Mouse (Mus musculus): ENCODE results near the gene Asb1. TPM values are rescaled to one million over a fixed set of nuclear protein-coding genes. Genes with fewer than 3 reads are reported as not detected.
A peak's percentile ranks its signal among the peaks of the same experiment; 100 is the strongest.

The Asb1 gene
- polyA plus RNA-seq, 1 experiment from 2014 or later: 2.6 TPM

DNA sequence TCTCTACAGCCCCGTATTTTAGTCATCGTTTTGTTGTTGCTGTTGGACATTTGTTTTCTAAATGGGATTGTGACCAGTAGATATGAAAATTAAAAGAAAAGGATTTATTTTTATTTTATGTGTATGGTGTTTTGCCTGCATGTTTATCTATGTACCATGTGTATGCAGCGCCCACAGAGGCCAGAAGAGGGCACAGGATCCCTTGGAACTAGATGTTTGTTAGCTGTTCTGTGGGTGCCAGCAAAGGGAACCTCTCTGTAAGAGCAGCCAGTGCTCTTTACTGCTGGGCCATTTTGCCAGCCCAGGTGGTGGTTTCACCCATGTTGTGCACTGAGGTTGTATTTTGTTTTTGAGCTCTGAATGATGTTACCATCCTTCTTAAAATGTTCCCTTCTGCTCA is 33.9 kb downstream of the Asb1 start:
- no peak overlapping the region for H3K27ac ChIP-seq (ENCODE audit: low read depth, low read length)
- H3K9ac ChIP-seq (ENCODE audit: low read depth, low read length): no peak overlapping the region
- no peaks in the 10 kb centered on the region for H3K9me3 ChIP-seq (ENCODE audit: control insufficient read depth)
- H3K4me2 ChIP-seq (replicated peaks; ENCODE audit: low read depth): no peak overlapping the region
- no peak overlapping the region for H3K4me3 ChIP-seq (ENCODE audit: low read depth, low read length)
- no peaks in the 10 kb centered on the region for H3K4me1 ChIP-seq (replicated peaks; ENCODE audit: control insufficient read depth, insufficient read depth, low read length)
- H3K36me3 ChIP-seq (ENCODE audit: control insufficient read depth, insufficient read depth): no peaks in the 10 kb centered on the region
- ATAC-seq: no peak
- 67% methylated on average over 3 of the region's 3 CpGs for WGBS
- no peaks in the 10 kb centered on the region for H3K27me3 ChIP-seq (replicated peaks; ENCODE audit: control insufficient read depth, insufficient read depth, low read length)
- TF ChIP-seq CTCF (IDR thresholded peaks at IDR 0.05; ENCODE audit: low read depth): peak; percentile 83

DNA sequence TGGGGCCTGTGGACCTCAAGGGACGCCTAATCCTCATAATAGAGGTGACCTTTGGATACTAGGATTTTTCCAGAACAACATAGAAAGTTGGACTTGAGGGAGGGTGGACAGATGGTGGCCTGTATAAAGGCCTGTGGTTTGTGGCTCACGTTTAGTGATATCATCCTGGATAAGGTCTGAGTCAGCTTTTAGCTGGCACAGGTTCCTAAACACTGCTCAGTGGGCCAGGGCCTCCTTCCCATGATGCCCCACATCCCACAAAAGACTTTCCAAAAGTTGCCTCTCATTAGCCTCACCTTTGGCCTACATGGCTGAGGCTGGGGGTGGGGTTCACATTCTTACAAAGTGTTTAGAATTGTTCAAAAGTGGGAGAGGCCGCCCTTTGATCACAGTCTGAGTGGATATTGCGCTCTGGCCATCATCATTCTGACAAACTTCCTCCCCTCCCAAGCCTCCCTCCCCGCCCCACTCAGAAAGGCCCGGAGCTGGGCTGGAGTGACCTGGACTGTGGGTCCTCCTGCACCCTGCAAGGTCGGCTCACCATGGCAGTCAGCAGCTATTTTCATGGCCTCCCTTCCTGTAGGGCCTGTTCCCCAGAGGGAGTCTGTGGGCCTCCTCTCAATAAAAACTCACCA is 37.7 kb downstream of the Asb1 start:
- Histone ChIP-seq H3K9me3 (ENCODE audit: control insufficient read depth) (no peaks in the 10 kb centered on the region), H3K4me3 (ENCODE audit: low read depth, low read length) (no peak overlapping the region), H3K27me3 (replicated peaks; ENCODE audit: control insufficient read depth, insufficient read depth, low read length) (no peaks in the 10 kb centered on the region), H3K36me3 (ENCODE audit: control insufficient read depth, insufficient read depth) (no peaks in the 10 kb centered on the region), H3K27ac (ENCODE audit: low read depth, low read length) (no peak overlapping the region), H3K4me1 (replicated peaks; ENCODE audit: control insufficient read depth, insufficient read depth, low read length) (no peaks in the 10 kb centered on the region), H3K9ac (ENCODE audit: low read depth, low read length) (no peak overlapping the region), H3K4me2 (replicated peaks; ENCODE audit: low read depth) (no peak overlapping the region; the same call in 1 of the 2 replicates)
- WGBS: 23% methylated on average over 7 of the region's 7 CpGs
- peak; percentile 76 for ATAC-seq
- TF ChIP-seq CTCF (IDR thresholded peaks at IDR 0.05; ENCODE audit: low read depth): no peak

DNA sequence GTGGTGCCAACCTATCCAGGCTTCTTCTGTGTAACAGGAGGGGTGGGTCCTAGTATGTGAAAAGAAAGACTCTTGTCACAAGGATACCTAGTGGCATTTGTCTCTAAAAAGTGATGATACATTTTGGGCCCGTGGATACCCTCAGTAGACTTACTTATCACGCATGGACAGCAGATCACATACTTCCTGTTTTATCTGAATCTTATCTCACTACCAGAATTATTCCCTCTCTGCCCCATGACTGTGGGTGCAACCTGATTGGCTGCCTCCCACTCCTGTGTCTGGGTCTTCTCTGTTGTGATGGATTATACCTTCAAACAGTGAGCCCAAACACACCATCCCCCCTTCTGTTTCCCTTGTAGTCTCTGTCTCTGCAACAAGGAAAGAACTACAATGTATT is 40.2 kb downstream of the Asb1 start:
- no peaks in the 10 kb centered on the region for H3K36me3 ChIP-seq (ENCODE audit: control insufficient read depth, insufficient read depth)
- no peak overlapping the region for H3K4me2 ChIP-seq (replicated peaks; ENCODE audit: low read depth)
- no peaks in the 10 kb centered on the region for H3K4me1 ChIP-seq (replicated peaks; ENCODE audit: control insufficient read depth, insufficient read depth, low read length)
- H3K4me3 ChIP-seq (ENCODE audit: low read depth, low read length): no peak overlapping the region
- no peak for ATAC-seq
- H3K27ac ChIP-seq (ENCODE audit: low read depth, low read length): no peak overlapping the region
- H3K9ac ChIP-seq (ENCODE audit: low read depth, low read length): no peak overlapping the region
- no peak for TF ChIP-seq CTCF (IDR thresholded peaks at IDR 0.05; ENCODE audit: low read depth)
- no peaks in the 10 kb centered on the region for H3K9me3 ChIP-seq (ENCODE audit: control insufficient read depth)
- 58% methylated on average over 2 of the region's 2 CpGs for WGBS
- no peaks in the 10 kb centered on the region for H3K27me3 ChIP-seq (replicated peaks; ENCODE audit: control insufficient read depth, insufficient read depth, low read length)

DNA sequence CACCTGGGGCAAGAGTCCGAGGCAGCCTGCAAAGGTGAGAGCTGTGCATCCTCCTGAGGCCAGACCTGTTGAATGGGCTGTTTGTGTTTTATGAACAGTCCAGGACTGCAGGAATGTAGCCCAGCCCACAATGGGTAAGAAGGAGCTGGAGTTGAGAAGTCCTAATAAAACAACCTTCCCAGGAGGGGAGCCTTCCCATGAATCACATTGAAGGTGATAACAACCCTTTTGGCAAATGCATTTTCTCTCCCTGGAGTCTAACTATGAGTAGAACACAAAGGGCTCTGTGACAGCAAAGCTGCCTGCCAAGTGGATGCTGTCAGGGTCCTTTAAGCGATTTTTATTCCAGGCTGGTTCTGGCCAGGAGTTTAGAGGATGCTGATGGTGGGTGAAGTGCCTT is 40.9 kb downstream of the Asb1 start:
- 74% methylated on average over 2 of the region's 2 CpGs for WGBS
- Histone ChIP-seq H3K9ac (ENCODE audit: low read depth, low read length) (no peak overlapping the region), H3K36me3 (ENCODE audit: control insufficient read depth, insufficient read depth) (no peaks in the 10 kb centered on the region), H3K4me3 (ENCODE audit: low read depth, low read length) (no peak overlapping the region), H3K4me2 (replicated peaks; ENCODE audit: low read depth) (no peak overlapping the region), H3K9me3 (ENCODE audit: control insufficient read depth) (no peaks in the 10 kb centered on the region), H3K27me3 (replicated peaks; ENCODE audit: control insufficient read depth, insufficient read depth, low read length) (no peaks in the 10 kb centered on the region), H3K4me1 (replicated peaks; ENCODE audit: control insufficient read depth, insufficient read depth, low read length) (no peaks in the 10 kb centered on the region), H3K27ac (ENCODE audit: low read depth, low read length) (no peak overlapping the region)
- no peak for TF ChIP-seq CTCF (IDR thresholded peaks at IDR 0.05; ENCODE audit: low read depth)
- no peak for ATAC-seq

DNA sequence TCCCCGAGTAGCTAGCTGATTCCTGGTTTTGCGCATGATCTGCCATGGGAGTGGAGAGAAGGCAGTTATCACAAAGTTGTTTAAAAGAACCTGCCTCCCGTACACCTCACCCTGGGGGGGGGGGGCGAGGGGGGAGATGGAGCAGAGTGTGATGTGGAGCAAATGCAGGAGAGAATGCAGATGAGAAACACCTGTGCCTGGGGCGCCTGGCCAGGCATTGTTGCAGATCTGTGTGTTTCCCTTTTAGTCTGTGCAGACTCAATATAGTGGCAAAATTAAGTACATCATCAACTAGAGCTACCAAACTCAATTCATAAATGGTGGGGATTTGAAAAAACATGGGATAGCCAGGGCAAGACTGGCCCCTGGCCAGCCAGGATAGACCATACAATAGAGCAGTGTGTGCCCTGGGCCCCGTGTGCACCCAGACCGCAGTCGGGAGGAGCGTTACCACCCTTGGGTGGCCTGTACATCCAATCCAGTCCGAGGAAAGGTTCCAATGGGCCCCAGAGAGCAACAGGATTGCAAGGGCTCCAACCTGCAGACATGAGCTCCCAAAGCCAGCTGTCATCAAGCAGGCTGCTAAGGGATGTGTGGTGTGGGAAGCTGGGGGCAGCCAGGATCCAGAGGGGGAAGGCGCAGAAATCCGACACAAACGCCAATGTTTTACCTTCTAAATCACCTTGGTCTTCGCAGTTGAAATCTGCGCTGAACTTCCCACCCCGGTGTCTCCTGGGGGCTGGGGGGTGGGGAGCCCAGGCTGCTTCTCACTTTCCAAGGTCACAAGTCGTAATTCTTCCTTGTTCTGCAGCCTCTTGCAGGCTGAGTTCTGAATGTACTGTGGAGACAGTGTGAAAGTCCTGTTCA is 44.9 kb downstream of the Asb1 start:
- Histone ChIP-seq H3K27me3 (replicated peaks; ENCODE audit: control insufficient read depth, insufficient read depth, low read length) (no peaks in the 10 kb centered on the region), H3K36me3 (ENCODE audit: control insufficient read depth, insufficient read depth) (no peaks in the 10 kb centered on the region), H3K4me1 (replicated peaks; ENCODE audit: control insufficient read depth, insufficient read depth, low read length) (no peaks in the 10 kb centered on the region), H3K9ac (ENCODE audit: low read depth, low read length) (no peak overlapping the region), H3K4me3 (ENCODE audit: low read depth, low read length) (no peak overlapping the region), H3K4me2 (replicated peaks; ENCODE audit: low read depth) (no peak overlapping the region), H3K27ac (ENCODE audit: low read depth, low read length) (no peak overlapping the region), H3K9me3 (ENCODE audit: control insufficient read depth) (no peaks in the 10 kb centered on the region)
- ATAC-seq: no peak
- TF ChIP-seq CTCF (IDR thresholded peaks at IDR 0.05; ENCODE audit: low read depth): no peak
- WGBS: 65% methylated on average over 17 of the region's 17 CpGs

DNA sequence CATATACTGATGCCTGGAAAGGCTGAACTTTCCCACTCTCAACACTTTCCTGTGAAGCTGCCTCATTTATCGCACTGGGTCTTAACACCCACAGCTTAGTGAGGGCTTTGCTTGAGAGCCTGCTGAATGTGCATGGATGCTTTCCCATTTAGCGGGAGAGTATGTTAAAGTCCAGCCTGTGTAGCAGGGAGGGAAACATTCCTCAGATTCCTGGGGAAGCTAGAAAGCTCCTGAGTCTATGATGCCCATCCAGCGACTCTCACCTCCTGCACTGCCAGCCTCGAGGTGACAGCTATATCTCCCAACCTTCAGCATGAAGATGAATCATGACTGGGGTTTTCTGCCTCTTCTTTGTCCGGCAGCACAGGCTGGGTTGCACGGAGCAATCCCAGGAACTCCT is 49.4 kb downstream of the Asb1 start:
- no peak for ATAC-seq
- no peaks in the 10 kb centered on the region for H3K36me3 ChIP-seq (ENCODE audit: control insufficient read depth, insufficient read depth)
- H3K4me1 ChIP-seq (replicated peaks; ENCODE audit: control insufficient read depth, insufficient read depth, low read length): no peaks in the 10 kb centered on the region
- WGBS: 45% methylated on average over 6 of the region's 6 CpGs
- H3K4me2 ChIP-seq (replicated peaks; ENCODE audit: low read depth): no peak overlapping the region
- H3K4me3 ChIP-seq (ENCODE audit: low read depth, low read length): no peak overlapping the region
- no peak overlapping the region for H3K27ac ChIP-seq (ENCODE audit: low read depth, low read length)
- H3K9me3 ChIP-seq (ENCODE audit: control insufficient read depth): no peaks in the 10 kb centered on the region
- no peak overlapping the region for H3K9ac ChIP-seq (ENCODE audit: low read depth, low read length)
- no peak for TF ChIP-seq CTCF (IDR thresholded peaks at IDR 0.05; ENCODE audit: low read depth)
- H3K27me3 ChIP-seq (replicated peaks; ENCODE audit: control insufficient read depth, insufficient read depth, low read length): no peaks in the 10 kb centered on the region
